Mouse (Mus musculus) liver, adult 2 months (tissue): Measurements from ENCODE around the gene Pgap2. TPM values are rescaled to one million over a fixed set of nuclear protein-coding genes. Genes with fewer than 3 reads are reported as not detected.
"Not testable (repeated sequence)": the region's sequence is repeated elsewhere in the genome, so short reads cannot be mapped to it uniquely, and the experiment has no call there.

Source experiments
- DNase-seq: peaks from one replicate; pipeline ENCODE4 v3.0.0-alpha.2; 2011; ENCODE audit warnings: low read depth, low spot score; ENCODE audit errors: extremely low read depth
- H3K27ac ChIP-seq: fragments of 200-500 bp; replicated peaks from 2 replicates; pipeline ENCODE4 v1.5.1; 2012; ENCODE audit warnings: low read depth, mild to moderate bottlenecking, control low read depth, inconsistent platforms, low read length; ENCODE audit not compliant: insufficient read depth
- H3K27me3 ChIP-seq: fragments of 200-500 bp; 2 replicates; pipeline ENCODE4 v1.6.1; 2012; ENCODE audit warnings: mild to moderate bottlenecking, moderate library complexity, low read length, inconsistent platforms; ENCODE audit not compliant: control insufficient read depth, insufficient read depth
- H3K36me3 ChIP-seq: fragments of 200-500 bp; 2 replicates; pipeline ENCODE4 v1.6.1; 2012; ENCODE audit warnings: low read length, inconsistent platforms; ENCODE audit not compliant: control insufficient read depth, insufficient read depth
- H3K4me1 ChIP-seq: fragments of 200-500 bp; 2 replicates; pipeline ENCODE4 v1.6.1; 2011; ENCODE audit warnings: low read length; ENCODE audit not compliant: control insufficient read depth, insufficient read depth
- H3K4me3 ChIP-seq: fragments of 200-500 bp; 2 replicates; pipeline ENCODE4 v1.5.1; 2011; ENCODE audit warnings: low read depth, mild to moderate bottlenecking, control low read depth, low read length, moderate library complexity; ENCODE audit not compliant: insufficient read depth
- H3K79me2 ChIP-seq: fragments of 200-500 bp; 2 replicates; pipeline ENCODE4 v1.6.1; 2012; ENCODE audit warnings: inconsistent platforms, mild to moderate bottlenecking, low read length, moderate library complexity; ENCODE audit not compliant: control insufficient read depth, insufficient read depth
- H3K9ac ChIP-seq: fragments of 200-500 bp; 2 replicates; pipeline ENCODE4 v1.6.1; 2012; ENCODE audit warnings: low read depth, mild to moderate bottlenecking, control low read depth, inconsistent platforms, low read length
- CTCF ChIP-seq: fragments of 200-500 bp; IDR thresholded peaks from 2 replicates; pipeline ENCODE4 v1.5.1; 2011; ENCODE audit warnings: low read depth, low read length, control low read depth
- POLR2A ChIP-seq: fragments of 200-500 bp; IDR thresholded peaks from 2 replicates; pipeline ENCODE4 v1.6.1; 2011; ENCODE audit warnings: low read length, control low read depth; ENCODE audit not compliant: insufficient read depth; ENCODE audit errors: extremely low read depth
- WGBS: fragments of 180-500 bp; shearing (Covaris S2); methylation state at CpG from one replicate; pipeline ENCODE4 v1.1.7; 2018; 5-methylcytosine and 5-hydroxymethylcytosine counted together
- polyA plus RNA-seq: library from polyadenylated mRNA; depleted of rRNA; stranded (reverse); fragments of >200 nt; gene quantifications from 2 replicates; pipeline ENCODE4 v1.2.3, GENCODE M21; 2012
- total RNA-seq: library from RNA; depleted of rRNA; stranded (reverse); fragments of >200 nt; gene quantifications from 2 replicates; pipeline ENCODE4 v1.2.3, GENCODE M21; 2014

Gene Pgap2
- total and polyA plus RNA-seq, 2 experiments = 27.8 to 89.6 TPM

DNA sequence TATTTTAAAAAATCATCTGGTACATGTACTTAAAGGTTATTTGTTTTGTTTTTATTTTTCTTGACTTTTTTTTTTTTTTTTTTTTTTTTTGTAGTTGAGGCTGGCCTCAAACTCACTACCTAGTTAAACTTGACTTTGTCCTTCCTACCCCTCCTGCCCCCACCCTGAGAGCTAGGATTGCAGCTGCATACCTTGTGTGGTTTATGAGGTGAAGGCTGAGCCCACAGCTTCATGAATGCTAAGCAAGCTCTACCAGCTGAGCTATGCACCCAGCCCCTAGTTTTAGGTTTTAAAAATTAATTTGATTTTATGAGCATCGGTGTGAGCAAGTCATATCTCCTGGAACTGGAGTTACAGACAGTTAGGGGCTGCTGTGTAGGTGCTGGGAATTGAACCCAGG, 50.5 kb downstream of the Pgap2 start:
- H3K27me3 ChIP-seq = no peaks in the 10 kb centered on the region
- 92% methylated on average over 1 of the region's 1 CpGs for WGBS

DNA sequence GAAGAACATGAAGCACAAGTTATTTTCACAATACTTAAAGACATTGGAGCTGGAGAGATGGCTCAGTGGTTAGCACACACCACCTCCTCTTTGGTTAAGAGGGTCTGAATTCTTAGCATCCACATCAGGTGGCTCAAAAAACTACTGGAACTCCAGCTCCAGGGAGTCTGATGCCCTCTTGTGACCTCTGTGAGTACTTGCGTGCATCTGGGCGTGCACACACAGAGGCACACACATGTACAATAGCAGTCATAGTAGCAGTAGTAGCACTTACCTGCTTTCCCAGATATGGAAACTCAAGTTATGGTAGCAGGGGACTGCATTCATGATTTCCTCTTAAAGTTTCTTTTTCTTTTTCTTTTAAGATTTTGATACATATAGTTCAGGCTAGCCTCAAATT, 53.0 kb downstream of the Pgap2 start:
- Histone ChIP-seq H3K4me1 (peaks cover 1% of the 10 kb centered on the region; the same call in 1 of the 2 replicates), H3K36me3 (no peaks in the 10 kb centered on the region), H3K27ac (no peak overlapping the region), H3K27me3 (no peaks in the 10 kb centered on the region), H3K79me2 (peaks cover 3% of the 10 kb centered on the region; the same call in 1 of the 2 replicates), H3K9ac (no peak overlapping the region), H3K4me3 (no peak overlapping the region)
- WGBS = 96% methylated on average over 2 of the region's 2 CpGs
- no peak for TF ChIP-seq POLR2A
- no peak for TF ChIP-seq CTCF
- DNase-seq = no peak

More for the DNA sequence above, 50.5 kb downstream of the Pgap2 start:
- Histone ChIP-seq H3K4me3 (no peak overlapping the region), H3K4me1 (peaks cover 1% of the 10 kb centered on the region; the same call in 1 of the 2 replicates), H3K36me3 (no peaks in the 10 kb centered on the region), H3K27ac (no peak overlapping the region), H3K9ac (no peak overlapping the region), H3K79me2 (no peaks in the 10 kb centered on the region)
- DNase-seq = no peak
- TF ChIP-seq POLR2A = no peak
- no peak for TF ChIP-seq CTCF

DNA sequence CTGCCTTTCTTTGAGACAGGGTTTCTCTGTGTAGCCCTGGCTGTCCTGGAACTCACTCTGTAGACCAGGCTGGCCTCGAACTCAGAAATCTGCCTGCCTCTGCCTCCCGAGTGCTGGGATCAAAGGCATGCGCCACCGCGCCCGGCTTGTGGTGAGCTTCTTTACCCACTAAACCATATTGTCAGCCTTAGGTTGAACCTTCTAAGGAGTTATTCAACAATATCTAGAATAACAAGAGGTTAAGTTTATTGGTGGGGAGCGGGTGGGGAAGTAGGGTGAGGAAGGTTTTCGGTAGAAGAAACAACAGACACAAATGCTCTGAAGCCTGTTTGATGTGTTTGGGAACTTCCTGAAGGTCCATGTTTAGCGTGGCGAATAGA, 56.0 kb downstream of the Pgap2 start:
- not testable (repeated sequence) for H3K27ac ChIP-seq, H3K4me1 ChIP-seq
- 90% methylated on average over 10 of the region's 10 CpGs for WGBS

DNA sequence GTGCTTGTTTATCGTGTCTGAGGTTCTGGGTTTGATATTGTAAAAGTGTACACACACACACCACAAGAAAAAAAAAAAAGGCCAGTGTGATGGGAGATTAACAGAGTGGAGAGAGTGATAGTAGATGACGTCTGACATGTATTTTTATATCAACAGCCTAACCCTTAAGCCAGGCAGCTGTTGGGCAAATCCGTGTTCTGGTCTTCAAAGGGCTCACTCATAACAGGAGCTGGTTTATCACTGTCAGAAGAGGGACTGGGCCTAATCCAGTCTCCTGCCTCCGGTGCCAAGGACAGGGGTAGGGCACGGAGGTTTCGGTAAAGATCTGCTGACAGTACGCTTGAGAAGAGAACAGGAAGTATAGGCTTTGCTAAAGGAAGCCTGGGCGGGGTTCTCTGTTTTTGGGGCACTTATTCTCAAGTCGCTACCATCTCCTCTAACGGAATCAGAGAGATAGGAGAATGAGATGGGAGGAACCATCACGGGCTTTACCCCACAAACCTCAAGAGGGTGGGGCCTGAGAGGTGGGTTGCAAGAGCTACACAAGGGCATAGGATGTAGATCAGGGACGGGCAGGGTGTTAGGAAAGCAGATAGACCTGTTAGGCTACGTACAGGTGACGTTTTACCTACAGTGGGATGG, 56.5 kb downstream of the Pgap2 start:
- peaks cover 4% of the 10 kb centered on the region for H3K4me1 ChIP-seq
- no peak overlapping the region for H3K9ac ChIP-seq
- peaks cover 13% of the 10 kb centered on the region; the same call in 1 of the 2 replicates for H3K79me2 ChIP-seq
- H3K27me3 ChIP-seq = no peaks in the 10 kb centered on the region
- H3K36me3 ChIP-seq = no peaks in the 10 kb centered on the region
- H3K27ac ChIP-seq = no peak overlapping the region
- H3K4me3 ChIP-seq = no peak overlapping the region
- no peak for DNase-seq
- TF ChIP-seq POLR2A (no peak), CTCF (no peak)
- WGBS = 54% methylated on average over 14 of the region's 14 CpGs

More for the DNA sequence above, 56.0 kb downstream of the Pgap2 start:
- not testable (repeated sequence) for H3K9ac ChIP-seq, H3K36me3 ChIP-seq, DNase-seq, H3K4me3 ChIP-seq, H3K27me3 ChIP-seq
- peaks cover 11% of the 10 kb centered on the region; the same call in 1 of the 2 replicates for H3K79me2 ChIP-seq

DNA sequence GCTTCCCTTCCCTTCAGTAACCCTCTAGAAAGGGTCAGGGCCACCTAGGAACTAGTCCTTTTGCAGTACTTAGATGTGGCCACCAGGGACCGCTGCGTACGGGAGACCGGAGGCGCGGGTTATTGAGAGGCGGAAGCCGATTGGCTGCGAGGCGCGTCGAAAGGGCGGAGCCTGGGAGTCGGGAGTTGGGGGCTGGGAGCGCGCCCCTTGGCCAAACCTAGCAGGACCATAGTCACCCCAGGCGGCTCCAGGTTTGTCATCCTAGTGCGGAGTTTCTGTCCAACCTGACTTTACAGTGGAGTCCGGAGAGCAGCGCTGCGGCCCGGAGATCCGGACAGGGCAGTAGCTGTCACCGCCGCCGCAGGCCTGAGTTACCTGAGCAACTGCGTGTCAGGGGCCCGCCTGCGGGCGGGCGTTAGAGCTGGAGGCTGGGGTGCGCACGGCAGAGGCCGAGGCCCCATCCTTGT, 57.1 kb downstream of the Pgap2 start:
- DNase-seq = peak; percentile 73
- H3K4me1 ChIP-seq = peaks cover 9% of the 10 kb centered on the region
- no peaks in the 10 kb centered on the region for H3K36me3 ChIP-seq
- H3K27ac ChIP-seq = peak overlapping the region; percentile 69
- under 1% methylated on average over 34 of the region's 34 CpGs for WGBS
- H3K4me3 ChIP-seq = peak overlapping the region; percentile 94
- TF ChIP-seq CTCF (peak; percentile 88), POLR2A (no peak)
- H3K79me2 ChIP-seq = peaks cover 13% of the 10 kb centered on the region; the same call in 1 of the 2 replicates
- peak overlapping the region; percentile 73 for H3K9ac ChIP-seq
- H3K27me3 ChIP-seq = no peaks in the 10 kb centered on the region
